Mouse (Mus musculus) heart, adult 18-20 months (tissue): ENCODE results near the gene Olfml3. TPM values are rescaled to one million over a fixed set of nuclear protein-coding genes. Genes with fewer than 3 reads are reported as not detected.

Experiments
- DNase-seq, 2 experiments: peaks; one replicate each; pipeline ENCODE4 v3.0.0; 2021 to 2022; ENCODE audit warnings: mixed read lengths in 1 of 2
- long read RNA-seq, 2 experiments: library from polyadenylated mRNA; stranded (forward); transcript quantifications; one replicate each; pipeline ENCODE4 v2.0.0; 2021
- total RNA-seq, 2 experiments: library from RNA; stranded (reverse); gene quantifications; 2 replicates each; pipeline ENCODE4 v1.2.3; 2021

Gene Olfml3
- 1 to 10 TPM; 4.3 to 5.3 TPM for total RNA-seq
- long read RNA-seq, experiment 1, full-length matches to known transcripts = 3 of 3 reads
- long read RNA-seq, experiment 1, partial matches to known transcripts = 0 of 3 reads
- long read RNA-seq, experiment 1, other reads (novel, unspliced or antisense) = 0 of 3 reads
- long read RNA-seq, experiment 2, full-length matches to known transcripts = 1 of 1 reads
- long read RNA-seq, experiment 2, partial matches to known transcripts = 0 of 1 reads
- long read RNA-seq, experiment 2, other reads (novel, unspliced or antisense) = 0 of 1 reads

GRCm38 (mm10) chr3:103737778-103738571 lies at the start of gene Olfml3:
Olfml3 (minus strand) TSS chr3:103738001.
- DNase-seq = peak; percentile 88 to 97

- DNase-seq = peak in 1 of 2 experiments; percentile 46
Measured at GRCm38 (mm10) chr3:103787225-103787624, 49.4 kb upstream of the Olfml3 start.

- DNase-seq = no peak
Measured at GRCm38 (mm10) chr3:103782844-103783609, 45.2 kb upstream of the Olfml3 start.

- DNase-seq = no peak
Measured at GRCm38 (mm10) chr3:103780777-103781176, 43.0 kb upstream of the Olfml3 start.

GRCm38 (mm10) chr3:103780271-103780670 lies 42.5 kb upstream of the Olfml3 start:
- no peak for DNase-seq

- DNase-seq = no peak
Measured at GRCm38 (mm10) chr3:103779183-103779582, 41.4 kb upstream of the Olfml3 start.

- no peak for DNase-seq
Measured at GRCm38 (mm10) chr3:103778660-103779059, 40.9 kb upstream of the Olfml3 start.

- no peak for DNase-seq
Measured at GRCm38 (mm10) chr3:103777940-103778339, 40.1 kb upstream of the Olfml3 start.

- DNase-seq = no peak
Measured at GRCm38 (mm10) chr3:103774009-103774408, 36.2 kb upstream of the Olfml3 start.

GRCm38 (mm10) chr3:103773508-103773907 lies 35.7 kb upstream of the Olfml3 start:
- DNase-seq = no peak

- peak; percentile 41 to 45 for DNase-seq
Measured at GRCm38 (mm10) chr3:103772846-103773245, 35.0 kb upstream of the Olfml3 start.

GRCm38 (mm10) chr3:103771531-103772130 lies 33.8 kb upstream of the Olfml3 start:
- DNase-seq = peak; percentile 86 to 92

- no peak for DNase-seq
Measured at GRCm38 (mm10) chr3:103766789-103767188, 29.0 kb upstream of the Olfml3 start.

GRCm38 (mm10) chr3:103759261-103759970 lies 21.6 kb upstream of the Olfml3 start:
- DNase-seq = no peak

GRCm38 (mm10) chr3:103758456-103758855 lies 20.7 kb upstream of the Olfml3 start:
- DNase-seq = no peak

GRCm38 (mm10) chr3:103756920-103757319 lies 19.1 kb upstream of the Olfml3 start:
- no peak for DNase-seq

GRCm38 (mm10) chr3:103755351-103755750 lies 17.6 kb upstream of the Olfml3 start:
- no peak for DNase-seq

GRCm38 (mm10) chr3:103751558-103751957 lies 13.8 kb upstream of the Olfml3 start:
- no peak for DNase-seq

- DNase-seq = no peak
Measured at GRCm38 (mm10) chr3:103746711-103747110, 8.9 kb upstream of the Olfml3 start.

GRCm38 (mm10) chr3:103745001-103745770 lies 7.4 kb upstream of the Olfml3 start:
- no peak for DNase-seq

GRCm38 (mm10) chr3:103743208-103743607 lies 5.4 kb upstream of the Olfml3 start:
- no peak for DNase-seq
